Mouse (Mus musculus) midbrain, postnatal 0 days (tissue): Measurements from ENCODE around the gene 2700049A03Rik. TPM values are rescaled to one million over a fixed set of nuclear protein-coding genes. Genes with fewer than 3 reads are reported as not detected.
A peak's percentile ranks its signal among the peaks of the same experiment; 100 is the strongest.

Source experiments
- ATAC-seq: fragments of 200-750 bp; cut with Nextera tagmentation; 2 replicates; pipeline ENCODE4 v1.8.0; 2017; ENCODE audit warnings: moderate number of reproducible peaks, mild to moderate bottlenecking, moderate TSS enrichment, moderate library complexity; ENCODE audit not compliant: low FRiP score
- DNase-seq: peaks from one replicate; pipeline ENCODE4 v3.0.0-alpha.2; 2015; ENCODE audit warnings: low spot score
- H3K27ac ChIP-seq: fragments of 300-500 bp; sonication (generic); 2 replicates; pipeline ENCODE4 v1.5.1; 2014; ENCODE audit warnings: low read depth, mild to moderate bottlenecking, low read length, mixed read lengths
- H3K27me3 ChIP-seq: fragments of 300-500 bp; sonication (generic); 2 replicates; pipeline ENCODE4 v1.6.1; 2014; ENCODE audit warnings: low read length, control low read depth, mixed read lengths; ENCODE audit not compliant: insufficient read depth
- H3K36me3 ChIP-seq: fragments of 300-500 bp; sonication (generic); 2 replicates; pipeline ENCODE4 v1.6.1; 2014; ENCODE audit warnings: low read length, control low read depth, mixed read lengths; ENCODE audit not compliant: insufficient read depth
- H3K4me1 ChIP-seq: fragments of 300-500 bp; sonication (generic); 2 replicates; pipeline ENCODE4 v1.6.1; 2014; ENCODE audit warnings: mild to moderate bottlenecking, control low read depth, antibody characterized with exemption, low read length, mixed read lengths; ENCODE audit not compliant: insufficient read depth
- H3K4me2 ChIP-seq: fragments of 300-500 bp; sonication (generic); 2 replicates; pipeline ENCODE4 v1.6.1; 2014; ENCODE audit warnings: low read depth, mild to moderate bottlenecking, low read length, mixed read lengths; ENCODE audit not compliant: poor library complexity, severe bottlenecking
- H3K4me3 ChIP-seq: fragments of 300-500 bp; sonication (generic); 2 replicates; pipeline ENCODE4 v1.5.1; 2014; ENCODE audit warnings: low read depth, mild to moderate bottlenecking, low read length, moderate library complexity
- H3K9ac ChIP-seq: fragments of 300-500 bp; sonication (generic); replicated peaks from 2 replicates; pipeline ENCODE4 v1.6.1; 2014; ENCODE audit warnings: mild to moderate bottlenecking, low read length, moderate library complexity, mixed read lengths; ENCODE audit not compliant: poor library complexity, severe bottlenecking
- H3K9me3 ChIP-seq: fragments of 300-500 bp; sonication (generic); 2 replicates; pipeline ENCODE4 v1.6.1; 2016; ENCODE audit warnings: low read length, control low read depth
- CTCF ChIP-seq: IDR thresholded peaks from 2 replicates; pipeline ENCODE4 v1.5.1; 2016; ENCODE audit warnings: antibody characterized with exemption, mild to moderate bottlenecking
- WGBS: fragments of 180-500 bp; shearing (Covaris S2); extraction: QIAGEN DNeasy Blood & Tissue Kit; methylation state at CpG from one replicate; pipeline ENCODE4 v1.1.7; 2014; 5-methylcytosine and 5-hydroxymethylcytosine counted together
- polyA plus RNA-seq: library from polyadenylated mRNA; unstranded; fragments of >200 nt; fragmentation: Nextera tagmentation; extraction: Ambion mirVana; gene quantifications from 2 replicates; pipeline ENCODE4 v1.2.1, GENCODE M21; 2015
- total RNA-seq: library from RNA; depleted of rRNA; stranded (reverse); fragments of >200 nt; gene quantifications from 2 replicates; pipeline ENCODE4 v1.2.3, GENCODE M21; 2014

The 2700049A03Rik gene
- total and polyA plus RNA-seq, 2 experiments from 2014 or later = 7.1 to 8.1 TPM

- Histone ChIP-seq H3K4me2 (no peak overlapping the region), H3K9me3 (no peaks in the 10 kb centered on the region), H3K27me3 (no peaks in the 10 kb centered on the region), H3K36me3 (peaks cover 26% of the 10 kb centered on the region), H3K4me1 (no peaks in the 10 kb centered on the region), H3K27ac (no peak overlapping the region), H3K4me3 (no peak overlapping the region), H3K9ac (no peak overlapping the region)
- TF ChIP-seq CTCF = no peak
- no peak for ATAC-seq
- DNase-seq = no peak
- WGBS = 98% methylated on average over 4 of the region's 4 CpGs
These were observed 47.7 kb downstream of the 2700049A03Rik start for GRCm38 (mm10) chr12:71184396-71184795.

- ATAC-seq (no peak), DNase-seq (no peak)
- no peak overlapping the region for H3K27ac ChIP-seq
- no peaks in the 10 kb centered on the region for H3K9me3 ChIP-seq
- 83% methylated on average over 8 of the region's 8 CpGs for WGBS
- H3K9ac ChIP-seq = no peak overlapping the region
- H3K4me1 ChIP-seq = no peaks in the 10 kb centered on the region
- no peak overlapping the region for H3K4me3 ChIP-seq
- H3K27me3 ChIP-seq = no peaks in the 10 kb centered on the region
- H3K36me3 ChIP-seq = peaks cover 35% of the 10 kb centered on the region
- TF ChIP-seq CTCF = no peak
- no peak overlapping the region for H3K4me2 ChIP-seq
These were observed 56.1 kb downstream of the 2700049A03Rik start for GRCm38 (mm10) chr12:71192705-71193104.

GRCm38 (mm10) chr12:71197671-71198070 is 61.0 kb downstream of the 2700049A03Rik start:
- peak; percentile 88 for TF ChIP-seq CTCF
- WGBS = 49% methylated on average over 3 of the region's 3 CpGs
- DNase-seq = peak; percentile 80

GRCm38 (mm10) chr12:71201753-71202152 is 65.1 kb downstream of the 2700049A03Rik start:
- no peak overlapping the region for H3K27ac ChIP-seq
- H3K9ac ChIP-seq = no peak overlapping the region
- TF ChIP-seq CTCF = no peak
- no peaks in the 10 kb centered on the region for H3K4me1 ChIP-seq
- H3K9me3 ChIP-seq = no peaks in the 10 kb centered on the region
- WGBS = 77% methylated on average over 5 of the region's 5 CpGs
- H3K4me3 ChIP-seq = no peak overlapping the region
- DNase-seq = no peak
- no peaks in the 10 kb centered on the region for H3K27me3 ChIP-seq
- H3K36me3 ChIP-seq = no peaks in the 10 kb centered on the region
- no peak for ATAC-seq
- H3K4me2 ChIP-seq = no peak overlapping the region

More at GRCm38 (mm10) chr12:71197671-71198070, 61.0 kb downstream of the 2700049A03Rik start:
- no peaks in the 10 kb centered on the region for H3K9me3 ChIP-seq
- no peaks in the 10 kb centered on the region for H3K4me1 ChIP-seq
- peaks cover 11% of the 10 kb centered on the region; the same call in 1 of the 2 replicates for H3K36me3 ChIP-seq
- no peak overlapping the region for H3K27ac ChIP-seq
- no peak overlapping the region for H3K4me2 ChIP-seq
- H3K27me3 ChIP-seq = no peaks in the 10 kb centered on the region
- no peak for ATAC-seq
- no peak overlapping the region for H3K9ac ChIP-seq
- no peak overlapping the region for H3K4me3 ChIP-seq

GRCm38 (mm10) chr12:71204303-71204702 is 67.7 kb downstream of the 2700049A03Rik start:
- no peak for DNase-seq
- no peaks in the 10 kb centered on the region for H3K4me1 ChIP-seq
- H3K9me3 ChIP-seq = no peaks in the 10 kb centered on the region
- H3K27me3 ChIP-seq = no peaks in the 10 kb centered on the region
- no peak for ATAC-seq
- no peaks in the 10 kb centered on the region for H3K36me3 ChIP-seq
- no peak overlapping the region for H3K4me3 ChIP-seq
- no peak overlapping the region for H3K9ac ChIP-seq
- peak; percentile 50 for TF ChIP-seq CTCF
- WGBS = 80% methylated on average over 3 of the region's 3 CpGs
- no peak overlapping the region for H3K27ac ChIP-seq
- H3K4me2 ChIP-seq = no peak overlapping the region

GRCm38 (mm10) chr12:71217191-71217590 is 80.5 kb downstream of the 2700049A03Rik start:
- WGBS = 80% methylated on average over 9 of the region's 9 CpGs
- no peak for TF ChIP-seq CTCF
- ATAC-seq (no peak), DNase-seq (peak; percentile 31)
- no peak overlapping the region for H3K4me3 ChIP-seq
- H3K4me2 ChIP-seq = no peak overlapping the region
- H3K4me1 ChIP-seq = no peaks in the 10 kb centered on the region
- no peaks in the 10 kb centered on the region for H3K27me3 ChIP-seq
- H3K9me3 ChIP-seq = no peaks in the 10 kb centered on the region
- H3K27ac ChIP-seq = no peak overlapping the region
- H3K9ac ChIP-seq = no peak overlapping the region
- H3K36me3 ChIP-seq = no peaks in the 10 kb centered on the region; the same call in 1 of the 2 replicates
